Mouse (Mus musculus) urinary bladder, postnatal 14 days (tissue): ENCODE measurements at regions not wholly inside any gene's neighbourhood (a gene's known extent, or its start where the extent isn't known, plus 50 kb on each side); places are given as distances from the start of the nearest gene placed in this dataset.

Source experiments
- DNase-seq: peaks from one replicate; pipeline ENCODE4 v3.0.0; 2021; ENCODE audit warnings: low spot score

DNA sequence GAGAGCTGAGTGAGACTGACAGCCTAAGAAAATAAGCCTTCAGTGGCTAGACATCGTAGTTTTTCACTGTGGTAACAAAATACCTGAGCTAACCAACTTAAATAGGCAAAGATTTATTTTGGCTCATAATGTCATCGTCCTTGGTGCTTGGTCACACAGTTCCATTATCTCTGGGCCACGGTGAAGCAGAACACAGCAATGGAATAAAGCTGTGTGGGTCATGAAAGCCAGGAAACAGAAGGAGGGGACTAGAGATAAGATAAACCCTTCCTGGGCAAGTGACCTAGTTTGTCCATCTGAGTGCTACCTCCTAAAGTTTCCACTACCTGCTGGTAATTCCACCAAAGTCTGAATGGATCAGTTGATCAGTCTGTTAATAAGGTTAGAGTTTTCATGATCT, 134.8 kb upstream of the Gm5129 start:
- no peak for DNase-seq

DNA sequence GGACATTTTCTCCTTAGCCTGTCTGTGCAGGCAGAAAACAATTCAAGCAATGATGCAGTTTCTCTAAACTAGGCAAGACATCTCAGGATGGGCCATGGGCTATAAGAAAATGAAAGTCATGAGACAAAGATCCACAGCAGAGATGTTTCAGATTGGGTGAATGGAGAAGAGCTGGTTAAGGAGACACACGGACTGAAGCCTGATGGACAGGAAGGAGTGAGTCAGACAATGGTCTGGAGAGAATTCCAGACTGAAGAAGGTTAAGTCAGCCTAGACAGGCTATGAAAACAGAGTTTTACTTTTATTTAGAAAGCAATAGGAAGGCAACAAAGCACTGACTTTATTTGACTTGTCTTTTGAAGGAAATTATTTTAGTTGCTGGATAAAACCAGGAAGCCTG, 137.5 kb upstream of the Il6 start:
- no peak for DNase-seq

DNA sequence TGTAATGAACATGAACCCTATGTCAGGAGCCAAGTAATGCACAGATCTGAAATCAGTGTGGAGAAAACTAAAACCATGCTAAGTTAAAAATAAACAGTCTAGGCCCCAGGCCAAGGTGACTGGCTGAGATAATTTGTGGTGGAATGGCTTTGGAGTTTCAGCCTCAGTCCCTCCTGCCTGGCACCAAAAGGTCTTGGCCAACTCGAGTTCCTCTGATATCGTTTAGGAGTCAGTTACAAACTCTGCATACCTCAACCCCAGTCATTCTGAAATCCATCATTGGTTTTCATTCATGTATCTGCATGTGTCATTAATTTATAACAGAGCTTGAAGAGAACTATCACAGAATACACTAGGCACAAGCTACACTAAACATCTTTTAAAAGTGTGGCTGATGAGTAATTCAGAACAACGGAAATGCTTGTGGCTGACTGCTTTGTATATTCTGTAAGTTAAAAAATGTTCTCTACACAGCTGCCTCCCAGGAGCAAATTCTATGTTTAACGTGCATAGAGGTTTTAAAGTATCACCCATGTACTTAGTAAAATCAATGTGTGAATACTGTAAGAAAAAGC, 125.6 kb upstream of the Il6 start:
- no peak for DNase-seq

DNA sequence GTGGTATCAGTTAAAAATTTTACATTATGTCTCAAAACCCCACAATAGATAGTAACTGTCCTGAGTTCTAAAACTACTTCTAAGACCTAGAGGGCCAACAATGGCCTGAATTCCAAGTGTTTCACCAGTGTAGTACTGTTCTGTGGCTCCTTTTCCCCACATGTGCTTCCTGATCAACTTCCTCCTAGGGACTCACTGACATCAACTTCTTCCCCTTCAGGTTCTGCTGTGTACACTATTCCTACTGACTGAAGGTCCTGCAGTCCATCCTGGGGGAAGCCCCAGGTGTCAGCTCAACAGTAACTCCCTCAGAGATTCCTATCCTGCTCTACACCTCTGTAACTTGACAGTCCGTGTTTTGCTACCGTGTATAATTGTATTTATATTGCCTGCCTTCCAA, 120.6 kb upstream of the Il6 start:
- no peak for DNase-seq

DNA sequence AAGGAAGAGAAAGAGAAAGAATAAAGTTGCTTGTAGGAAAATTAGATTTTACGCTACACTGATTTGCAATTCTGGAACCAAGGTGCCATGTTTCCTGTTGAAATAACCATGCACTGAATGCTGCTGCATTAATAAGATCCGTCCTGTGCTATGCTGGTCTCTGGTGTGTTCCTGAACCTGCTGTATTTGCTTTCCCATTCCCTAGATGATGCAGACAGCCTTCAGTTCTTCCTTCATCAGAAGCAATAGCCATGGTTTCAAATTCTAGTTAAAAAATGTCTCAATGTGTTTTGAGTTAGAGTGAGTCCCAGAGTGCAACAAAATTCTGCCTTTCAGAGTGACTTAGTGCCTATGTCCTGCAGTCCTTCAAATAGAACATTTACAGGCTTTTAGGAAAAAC, 120.1 kb upstream of the Il6 start:
- no peak for DNase-seq

DNA sequence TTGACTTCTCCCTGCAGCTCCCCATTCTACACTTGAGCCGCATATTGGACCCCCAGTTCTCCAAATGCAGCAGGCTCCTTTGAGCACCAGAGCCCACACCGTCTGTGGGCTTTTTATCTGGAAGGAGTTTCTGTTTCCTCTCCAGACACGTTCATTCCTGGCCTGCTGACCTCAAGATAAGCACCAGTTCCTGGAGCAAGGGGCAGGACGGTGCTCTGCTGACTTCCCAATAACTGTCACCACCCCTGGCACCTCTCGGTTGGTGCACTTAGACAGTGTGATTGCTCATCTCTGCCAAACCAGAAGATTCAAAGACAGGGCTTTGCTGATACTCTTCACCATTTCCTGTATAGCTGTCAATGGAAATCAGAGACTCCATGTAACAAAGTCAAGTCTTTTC, 119.1 kb upstream of the Il6 start:
- DNase-seq, result no peak

DNA sequence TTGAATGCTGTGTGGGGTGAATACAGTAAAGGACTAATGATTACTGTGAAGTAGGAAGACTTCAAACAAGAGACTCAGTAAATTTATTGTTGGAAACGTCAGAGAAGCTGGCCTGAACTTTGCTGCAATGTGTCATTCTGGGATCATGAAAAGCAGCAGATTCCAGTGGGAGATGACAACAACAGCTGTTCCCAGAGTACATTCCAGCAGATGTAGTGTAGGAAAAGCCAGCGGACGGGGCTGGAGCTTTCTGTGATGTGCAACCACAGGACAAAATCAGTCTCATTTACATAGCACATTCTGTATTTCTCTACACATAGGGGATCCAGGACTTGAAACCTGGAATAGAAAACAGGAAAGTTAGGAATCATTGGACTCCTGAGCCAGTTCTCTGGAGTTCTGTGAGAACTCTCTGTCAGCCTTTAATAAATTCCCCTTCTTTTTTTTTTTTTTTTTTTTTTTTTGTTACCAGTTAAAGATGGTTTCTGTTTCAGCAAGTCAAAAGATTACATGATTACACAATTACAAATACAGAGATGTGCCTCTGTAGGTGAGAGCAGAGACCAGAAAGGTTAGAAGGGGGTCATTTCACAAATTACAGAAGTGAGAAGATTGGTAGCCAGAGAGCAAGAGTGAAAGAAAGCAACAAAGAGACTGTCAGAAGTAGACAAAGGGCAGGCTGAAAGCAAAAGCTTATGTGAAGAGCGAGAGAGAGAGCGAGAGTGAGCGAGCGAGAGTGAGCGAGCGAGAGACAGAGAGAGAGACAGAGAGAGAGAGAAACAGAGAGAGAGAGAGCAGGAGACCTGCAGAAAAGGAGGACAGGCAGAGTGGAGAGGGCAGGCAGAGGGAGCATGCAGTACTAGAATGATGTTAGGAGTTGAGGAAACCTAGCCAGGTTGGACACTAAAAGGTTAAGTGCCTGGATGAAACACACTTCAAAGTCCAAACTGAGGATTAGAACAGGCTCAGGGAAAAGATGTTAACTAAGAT, 118.0 kb upstream of the Il6 start:
- no peak for DNase-seq

DNA sequence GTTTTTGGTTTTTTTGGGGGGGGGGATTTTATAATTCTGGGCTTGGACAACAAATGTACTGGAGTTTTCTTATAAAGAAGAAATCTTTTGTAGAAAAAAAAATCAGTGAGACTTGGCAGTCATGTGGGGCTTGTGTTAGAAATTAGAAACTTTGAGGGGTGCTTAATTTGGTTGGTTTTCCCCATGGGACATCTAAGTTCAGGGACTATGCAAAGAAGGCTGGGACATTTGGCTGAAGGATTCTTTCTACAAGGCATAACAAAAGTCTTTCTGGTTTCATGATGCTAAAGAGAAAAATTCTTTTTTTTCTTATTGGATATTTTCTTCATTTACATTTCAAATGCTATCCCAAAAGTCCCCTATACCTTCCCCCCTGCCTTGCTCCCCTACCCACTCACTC, 115.3 kb upstream of the Il6 start:
- DNase-seq, result no peak

DNA sequence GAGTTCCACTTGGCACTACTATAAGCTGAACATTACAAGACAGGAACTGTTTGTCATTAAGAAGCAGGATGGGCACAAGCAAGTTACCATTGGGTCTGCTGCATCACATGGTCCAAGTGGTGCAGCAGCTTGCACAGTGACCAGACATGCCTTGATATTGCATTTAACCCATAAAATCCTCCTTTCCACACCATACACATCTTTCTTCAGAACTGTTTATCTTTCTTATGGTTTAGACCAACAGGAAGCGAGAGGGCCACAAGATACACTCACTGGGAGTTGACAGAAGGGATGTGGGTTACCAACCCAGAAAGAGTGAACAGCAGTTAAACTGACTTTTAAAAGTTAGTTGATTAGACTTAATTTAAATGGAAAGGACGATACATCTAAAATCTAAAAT, 111.2 kb upstream of the Il6 start:
- DNase-seq, result no peak

DNA sequence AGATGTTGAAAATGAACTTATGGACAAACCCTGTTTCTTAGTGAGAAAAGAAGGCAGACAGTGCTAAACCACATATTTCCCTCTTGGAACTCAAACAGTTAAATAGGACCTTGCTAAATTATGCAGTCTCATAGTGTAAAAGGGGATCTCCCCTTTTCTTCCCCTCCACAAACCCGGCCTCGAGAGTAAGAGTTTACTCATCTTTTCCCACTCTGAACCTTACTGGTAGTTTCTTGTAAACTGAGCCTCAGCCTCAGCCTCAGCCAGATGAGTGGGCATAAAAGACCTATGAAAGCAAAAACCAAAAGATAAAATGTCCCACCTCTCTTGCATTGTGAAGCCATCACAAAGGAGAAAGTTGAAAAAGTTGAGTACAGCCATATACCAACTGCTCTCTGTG, 92.6 kb upstream of the Il6 start:
- no peak for DNase-seq

DNA sequence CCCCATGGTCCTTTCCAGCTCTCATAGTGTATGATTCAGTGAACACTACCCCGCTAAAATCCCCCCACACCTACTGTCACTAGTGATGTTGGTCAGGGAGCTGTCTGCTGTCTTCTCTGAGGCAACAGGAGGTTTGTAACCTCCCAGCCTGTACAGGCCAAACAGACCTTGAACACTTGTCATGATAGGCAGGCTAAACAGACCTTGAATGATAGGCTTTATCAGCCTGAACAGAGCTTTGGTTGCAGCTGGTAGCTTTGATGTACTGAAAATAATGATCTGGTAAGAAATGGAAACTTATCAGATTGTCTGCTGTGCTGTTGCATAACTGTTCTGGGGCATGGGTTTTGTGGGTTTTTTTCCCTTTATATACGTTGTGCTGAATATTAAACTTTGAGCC, 87.4 kb upstream of the Il6 start:
- DNase-seq, result no peak

DNA sequence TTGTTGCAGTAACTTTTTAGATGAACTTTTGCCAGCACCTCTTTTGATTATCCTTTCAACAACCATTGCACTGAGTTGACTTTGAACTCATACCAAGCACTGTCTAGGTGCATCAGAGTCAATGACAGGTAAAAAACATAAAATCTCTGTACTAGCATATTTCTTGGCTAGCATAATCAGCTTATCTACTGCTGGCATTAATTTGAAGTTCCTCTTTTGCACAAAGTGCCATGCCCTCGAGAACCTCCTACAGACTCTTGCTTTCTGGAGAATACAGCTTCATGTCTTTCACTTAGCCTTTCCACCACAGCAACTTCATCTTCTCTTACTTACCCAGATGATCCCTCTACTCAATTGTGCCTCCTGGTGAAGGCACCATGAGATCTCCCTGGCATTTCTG, 85.3 kb upstream of the Il6 start:
- no peak for DNase-seq

DNA sequence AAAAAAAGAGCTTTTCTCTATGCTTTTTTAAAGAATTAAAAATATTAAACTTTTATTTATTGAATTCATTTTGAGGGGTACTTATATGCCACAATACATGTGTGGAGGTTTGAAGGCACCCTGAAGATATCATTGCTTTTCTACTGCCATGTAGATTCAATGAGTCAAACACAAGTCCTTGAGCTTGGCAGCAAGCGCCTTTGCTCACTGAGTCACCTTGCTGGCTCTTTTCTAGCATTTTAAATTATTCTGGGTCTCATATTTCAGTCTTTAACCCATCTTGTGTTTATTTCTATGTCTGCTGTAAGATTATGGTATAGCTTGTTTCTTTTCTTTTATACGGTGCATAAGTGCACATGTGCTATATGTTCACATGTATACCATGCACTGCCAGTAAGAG, 83.5 kb upstream of the Il6 start:
- DNase-seq, result no peak

DNA sequence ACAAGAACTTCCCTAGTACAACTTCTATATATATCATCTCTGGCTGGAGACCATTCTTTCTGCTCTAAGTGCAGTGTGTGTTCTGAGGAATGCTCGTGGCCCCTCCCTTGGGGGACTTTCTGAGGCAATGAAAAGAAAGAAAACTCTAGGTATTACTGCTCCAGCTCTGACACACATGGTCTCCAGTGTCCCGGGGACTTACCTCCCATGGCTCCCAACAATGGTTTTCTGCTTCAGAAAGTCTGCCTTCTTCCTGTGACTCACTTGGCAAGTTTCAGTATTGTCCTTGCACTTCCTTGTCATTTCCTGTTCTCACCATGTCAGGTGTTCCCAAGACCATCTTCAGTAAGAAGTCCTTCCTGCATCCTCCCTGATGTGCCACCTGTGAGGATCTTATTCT, 65.7 kb upstream of the Il6 start:
- no peak for DNase-seq

DNA sequence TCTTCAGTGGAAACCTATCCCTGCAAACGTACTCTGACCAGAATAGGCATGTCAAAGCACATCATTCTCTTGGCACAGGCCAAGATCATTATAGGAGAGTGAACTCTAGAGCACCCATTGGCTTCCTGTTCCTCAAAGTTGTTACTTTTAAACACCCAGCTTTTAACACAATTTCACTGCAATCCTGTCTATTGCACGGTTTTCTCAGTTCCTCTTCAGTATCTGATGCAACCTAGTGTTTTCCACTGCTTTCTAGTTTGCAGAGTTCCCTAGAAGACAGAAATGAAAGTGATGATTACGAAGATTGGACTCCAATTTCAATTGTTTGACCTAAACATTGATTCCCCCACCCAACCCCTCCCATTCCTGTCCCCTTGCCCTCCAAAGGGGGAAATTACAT, 64.8 kb upstream of the Il6 start:
- no peak for DNase-seq

DNA sequence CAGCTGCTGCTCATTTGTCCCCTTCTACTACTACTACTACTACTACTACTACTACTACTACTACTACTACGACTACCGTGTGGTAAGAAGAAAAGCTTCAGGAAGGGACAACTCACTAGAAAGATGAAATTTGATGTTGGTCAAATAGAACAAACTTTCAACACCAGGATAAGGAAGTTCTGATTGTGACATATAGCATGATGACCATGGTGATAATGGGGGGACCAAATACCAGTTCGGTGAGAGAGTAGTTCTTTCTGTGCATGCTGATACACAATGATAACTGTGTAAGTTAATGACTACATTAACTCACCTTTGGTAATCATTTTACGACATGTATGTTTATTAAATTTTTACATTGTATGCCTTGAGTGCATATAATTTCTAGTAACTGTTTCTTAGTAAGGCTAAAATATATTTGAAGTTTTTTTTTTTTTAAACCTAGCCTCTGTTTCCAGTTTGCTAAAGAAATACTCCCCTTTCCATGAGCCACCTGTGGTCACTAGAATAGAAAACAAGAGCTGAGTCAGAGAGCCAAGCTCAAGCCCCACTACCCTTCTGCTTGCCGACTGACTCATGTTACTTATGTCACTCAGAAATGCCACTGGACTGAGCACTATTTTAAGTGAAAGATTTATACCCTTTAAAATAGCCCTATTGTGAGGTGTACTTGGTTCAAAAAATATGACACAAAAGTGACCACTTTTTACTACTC, 62.3 kb upstream of the Il6 start:
- no peak for DNase-seq

DNA sequence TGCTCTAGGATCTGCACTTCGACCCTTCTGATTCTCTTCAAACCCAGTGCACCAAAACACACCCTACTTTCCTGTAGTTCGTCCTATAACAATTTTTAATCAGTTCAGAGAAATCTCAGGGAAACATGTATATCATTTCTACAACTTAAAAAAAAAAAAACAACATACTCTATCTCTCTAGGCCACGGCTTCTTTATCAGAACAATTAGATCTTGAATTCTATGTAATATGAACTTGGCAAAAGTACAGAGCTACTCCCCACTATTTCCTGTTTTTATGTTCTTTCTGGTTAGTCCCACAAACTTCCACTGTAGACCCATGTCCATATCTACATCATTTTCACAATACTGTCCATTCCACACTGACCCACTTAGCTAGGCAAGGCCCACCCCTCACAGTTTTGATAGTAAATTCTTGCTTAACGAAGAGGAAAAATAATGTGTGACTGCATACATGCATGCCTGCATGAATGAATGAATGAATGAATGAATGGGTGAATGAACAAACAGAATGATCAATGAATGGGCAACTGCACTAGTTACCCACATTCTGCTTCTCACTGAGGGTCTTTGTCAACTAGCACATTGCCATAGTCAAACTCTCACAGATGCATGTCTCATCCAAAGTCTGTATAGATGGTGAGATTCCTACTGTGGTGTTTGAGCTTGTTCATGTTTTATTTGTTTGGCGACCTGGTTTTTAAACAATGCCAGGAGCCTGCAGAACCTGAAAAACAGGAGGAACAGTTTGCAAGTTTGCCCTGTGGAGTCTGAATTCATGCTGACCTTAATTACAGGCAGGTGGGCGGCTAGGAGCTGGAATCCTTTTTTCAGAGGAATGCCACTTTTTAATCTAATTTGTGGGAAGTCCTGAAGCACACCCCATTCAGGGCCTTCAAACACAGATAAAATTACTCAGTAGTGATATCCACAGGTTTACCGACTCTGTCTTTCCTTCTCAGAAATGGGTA, 61.2 kb upstream of the Il6 start:
- peak; percentile 76 for DNase-seq
